Mouse (Mus musculus) E14TG2a.4 (cell line): ENCODE measurements around the gene Krr1.
A peak's percentile ranks its signal among the peaks of the same experiment; 100 is the strongest.

Source experiments
- H3K27me3 ChIP-seq: 2 replicates; pipeline ENCODE4 v1.6.1; 2014; ENCODE audit warnings: low read length, control low read depth; ENCODE audit not compliant: insufficient read depth
- H3K36me3 ChIP-seq: 2 replicates; pipeline ENCODE4 v1.6.1; 2014; ENCODE audit warnings: low read length, control low read depth; ENCODE audit not compliant: insufficient read depth
- H3K4me1 ChIP-seq: replicated peaks from 2 replicates; pipeline ENCODE4 v1.6.1; 2014; ENCODE audit warnings: low read depth, low read length, control low read depth
- H3K4me3 ChIP-seq: replicated peaks from 2 replicates; pipeline ENCODE4 v1.5.1; 2014; ENCODE audit warnings: mild to moderate bottlenecking, low read length
- H3K9me3 ChIP-seq: 2 replicates; pipeline ENCODE4 v1.6.1; 2014; ENCODE audit warnings: low read length, control low read depth
- CTCF ChIP-seq: conservative IDR thresholded peaks from 2 replicates; pipeline ENCODE4 v1.5.1; 2014; ENCODE audit warnings: low read length
- NANOG ChIP-seq: IDR thresholded peaks from 2 replicates; pipeline ENCODE4 v1.6.1; 2014; ENCODE audit warnings: borderline replicate concordance, low read length, mixed read lengths
- POU5F1 ChIP-seq: IDR thresholded peaks from 2 replicates; pipeline ENCODE4 v1.6.1; 2014; ENCODE audit warnings: low read length, borderline replicate concordance

Krr1 gene

GRCm38 (mm10) chr10:111959353-111959752, 13.1 kb upstream of the Krr1 start:
- Histone ChIP-seq H3K4me3 (no peak overlapping the region), H3K9me3 (no peaks in the 10 kb centered on the region), H3K36me3 (no peaks in the 10 kb centered on the region), H3K27me3 (no peaks in the 10 kb centered on the region), H3K4me1 (no peaks in the 10 kb centered on the region)
- TF ChIP-seq NANOG (no peak), POU5F1 (no peak), CTCF (no peak)

GRCm38 (mm10) chr10:111960459-111960858, 12.0 kb upstream of the Krr1 start:
- Histone ChIP-seq H3K4me1 (no peaks in the 10 kb centered on the region), H3K9me3 (no peaks in the 10 kb centered on the region), H3K36me3 (no peaks in the 10 kb centered on the region), H3K27me3 (no peaks in the 10 kb centered on the region), H3K4me3 (no peak overlapping the region)
- TF ChIP-seq POU5F1 (no peak), CTCF (no peak), NANOG (no peak)

- H3K27me3 ChIP-seq, result peaks cover 6% of the 10 kb centered on the region
- no peaks in the 10 kb centered on the region for H3K4me1 ChIP-seq
- no peaks in the 10 kb centered on the region for H3K36me3 ChIP-seq
- no peaks in the 10 kb centered on the region for H3K9me3 ChIP-seq
- peak; percentile 37 for TF ChIP-seq CTCF
- TF ChIP-seq NANOG, result no peak
- no peak for TF ChIP-seq POU5F1
- H3K4me3 ChIP-seq, result no peak overlapping the region
Observed at GRCm38 (mm10) chr10:111966394-111966793, 6.1 kb upstream of the Krr1 start.

- TF ChIP-seq POU5F1, result no peak
- TF ChIP-seq CTCF, result no peak
- no peak for TF ChIP-seq NANOG
- Histone ChIP-seq H3K4me3 (no peak overlapping the region), H3K9me3 (no peaks in the 10 kb centered on the region), H3K36me3 (peaks cover 20% of the 10 kb centered on the region), H3K4me1 (peaks cover 32% of the 10 kb centered on the region), H3K27me3 (peaks cover 6% of the 10 kb centered on the region)
Observed at GRCm38 (mm10) chr10:111971929-111972328, 535 bp upstream of the Krr1 start.

- Histone ChIP-seq H3K4me3 (no peak overlapping the region), H3K9me3 (no peaks in the 10 kb centered on the region), H3K27me3 (no peaks in the 10 kb centered on the region), H3K36me3 (peaks cover 77% of the 10 kb centered on the region), H3K4me1 (peaks cover 46% of the 10 kb centered on the region)
- TF ChIP-seq CTCF, result peak; percentile 97
- TF ChIP-seq POU5F1, result no peak
Observed at GRCm38 (mm10) chr10:111977584-111977983, 5.1 kb downstream of the Krr1 start.

GRCm38 (mm10) chr10:111983070-111983469, 10.6 kb downstream of the Krr1 start:
- Histone ChIP-seq H3K4me1 (peaks cover 8% of the 10 kb centered on the region), H3K36me3 (peaks cover 97% of the 10 kb centered on the region), H3K9me3 (no peaks in the 10 kb centered on the region), H3K4me3 (no peak overlapping the region), H3K27me3 (no peaks in the 10 kb centered on the region)
- TF ChIP-seq CTCF (no peak), NANOG (no peak), POU5F1 (no peak)

- H3K9me3 ChIP-seq, result no peaks in the 10 kb centered on the region
- no peak overlapping the region for H3K4me3 ChIP-seq
- no peak for TF ChIP-seq CTCF
- TF ChIP-seq POU5F1, result no peak
- no peak for TF ChIP-seq NANOG
- H3K36me3 ChIP-seq, result peaks cover 80% of the 10 kb centered on the region
- H3K4me1 ChIP-seq, result peaks cover 4% of the 10 kb centered on the region; the same call in 1 of the 2 replicates
- no peaks in the 10 kb centered on the region for H3K27me3 ChIP-seq
Observed at GRCm38 (mm10) chr10:111986453-111986852, 14.0 kb downstream of the Krr1 start.

- Histone ChIP-seq H3K36me3 (no peaks in the 10 kb centered on the region), H3K4me1 (no peaks in the 10 kb centered on the region), H3K4me3 (no peak overlapping the region), H3K9me3 (no peaks in the 10 kb centered on the region), H3K27me3 (no peaks in the 10 kb centered on the region)
- TF ChIP-seq NANOG (no peak), CTCF (no peak), POU5F1 (no peak)
Observed at GRCm38 (mm10) chr10:111995803-111996548, 23.5 kb downstream of the Krr1 start.

GRCm38 (mm10) chr10:111996549-111996904, 24.1 kb downstream of the Krr1 start:
- no peaks in the 10 kb centered on the region for H3K27me3 ChIP-seq

More at GRCm38 (mm10) chr10:111996549-111996904, 24.1 kb downstream of the Krr1 start:
- H3K4me3 ChIP-seq, result no peak overlapping the region
- TF ChIP-seq CTCF, result no peak
- H3K4me1 ChIP-seq, result no peaks in the 10 kb centered on the region
- no peaks in the 10 kb centered on the region for H3K9me3 ChIP-seq
- no peaks in the 10 kb centered on the region for H3K36me3 ChIP-seq
